Mouse (Mus musculus) heart, embryonic 14.5 days (tissue): ENCODE results near the gene Dazap1. TPM values are rescaled to one million over a fixed set of nuclear protein-coding genes. Genes with fewer than 3 reads are reported as not detected.

Experiments used
- ATAC-seq: fragments of 200-750 bp; cut with Nextera tagmentation; 2 replicates; pipeline ENCODE4 v1.8.0; 2017; ENCODE audit warnings: low read depth, moderate TSS enrichment; ENCODE audit not compliant: insufficient number of reproducible peaks, insufficient read depth, low FRiP score
- H3K27ac ChIP-seq, 2 experiments: fragments of 200-500 bp in 1 of 2; fragments of 300-500 bp in 1 of 2; sonication (generic) in 1 of 2; replicated peaks in 1 of 2; 2 replicates each; pipeline ENCODE4 v1.5.1; 2012 to 2014; ENCODE audit warnings: low read depth in 2 of 2, low read length in 2 of 2, control low read depth in 1 of 2, mild to moderate bottlenecking in 1 of 2, mixed read lengths in 1 of 2; ENCODE audit not compliant: control insufficient read depth in 1 of 2, insufficient read depth in 1 of 2
- H3K27me3 ChIP-seq: fragments of 300-500 bp; sonication (generic); 2 replicates; pipeline ENCODE4 v1.6.1; 2014; ENCODE audit warnings: mild to moderate bottlenecking, low read length, control low read depth; ENCODE audit not compliant: control insufficient read depth, insufficient read depth
- H3K36me3 ChIP-seq: fragments of 300-500 bp; sonication (generic); 2 replicates; pipeline ENCODE4 v1.6.1; 2014; ENCODE audit warnings: mild to moderate bottlenecking, control low read depth, low read length, mixed read lengths; ENCODE audit not compliant: control insufficient read depth, insufficient read depth
- H3K4me1 ChIP-seq, 2 experiments: fragments of 200-500 bp in 1 of 2; fragments of 300-500 bp in 1 of 2; sonication (generic) in 1 of 2; 2 replicates each; pipeline ENCODE4 v1.6.1; 2012 to 2014; ENCODE audit warnings: low read length in 2 of 2, control low read depth in 1 of 2, mixed read lengths in 1 of 2; ENCODE audit not compliant: control insufficient read depth in 2 of 2, insufficient read depth in 2 of 2
- H3K4me2 ChIP-seq: fragments of 300-500 bp; sonication (generic); 2 replicates; pipeline ENCODE4 v1.6.1; 2014; ENCODE audit warnings: mild to moderate bottlenecking, low read length
- H3K4me3 ChIP-seq, 2 experiments: fragments of 200-500 bp in 1 of 2; fragments of 300-500 bp in 1 of 2; sonication (generic) in 1 of 2; 2 replicates each; pipeline ENCODE4 v1.5.1; 2012 to 2014; ENCODE audit warnings: low read length in 2 of 2, mild to moderate bottlenecking in 2 of 2, control low read depth in 1 of 2, low read depth in 1 of 2, moderate library complexity in 1 of 2; ENCODE audit not compliant: control insufficient read depth in 1 of 2, insufficient read depth in 1 of 2
- H3K9ac ChIP-seq: fragments of 300-500 bp; sonication (generic); 2 replicates; pipeline ENCODE4 v1.6.1; 2014; ENCODE audit warnings: mild to moderate bottlenecking, low read length
- H3K9me3 ChIP-seq: fragments of 300-500 bp; sonication (generic); 2 replicates; pipeline ENCODE4 v1.6.1; 2016; ENCODE audit warnings: low read length, control low read depth; ENCODE audit not compliant: control insufficient read depth
- WGBS: fragments of 180-500 bp; shearing (Covaris S2); extraction: QIAGEN DNeasy Blood & Tissue Kit; methylation state at CpG from one replicate; pipeline ENCODE4 v1.1.7; 2014; 5-methylcytosine and 5-hydroxymethylcytosine counted together
- polyA plus RNA-seq: library from polyadenylated mRNA; unstranded; fragments of >200 nt; fragmentation: Nextera tagmentation; extraction: Ambion mirVana; gene quantifications from 2 replicates; pipeline ENCODE4 v1.2.1, GENCODE M21; 2014

The Dazap1 gene
- polyA plus RNA-seq, 1 experiment from 2014 or later: 27.5 TPM

GRCm38 (mm10) chr10:80278390-80278789 lies 17.1 kb downstream of the Dazap1 start:
- H3K9ac ChIP-seq: no peak overlapping the region
- H3K4me2 ChIP-seq: no peak overlapping the region
- WGBS: 95% methylated on average over 9 of the region's 9 CpGs
- H3K4me3 ChIP-seq: no peak overlapping the region
- peaks cover 97% of the 10 kb centered on the region for H3K36me3 ChIP-seq
- H3K4me1 ChIP-seq: peaks cover 15 to 23% of the 10 kb centered on the region in 2 experiments
- no peak for ATAC-seq
- no peak overlapping the region for H3K27ac ChIP-seq
- no peaks in the 10 kb centered on the region for H3K27me3 ChIP-seq
- H3K9me3 ChIP-seq: no peaks in the 10 kb centered on the region

GRCm38 (mm10) chr10:80279273-80279672 lies 18.0 kb downstream of the Dazap1 start:
- WGBS: 92% methylated on average over 12 of the region's 12 CpGs
- no peak overlapping the region for H3K4me3 ChIP-seq
- H3K27me3 ChIP-seq: no peaks in the 10 kb centered on the region
- peaks cover 99% of the 10 kb centered on the region for H3K36me3 ChIP-seq
- H3K9me3 ChIP-seq: no peaks in the 10 kb centered on the region
- H3K27ac ChIP-seq: no peak overlapping the region
- peaks cover 15 to 23% of the 10 kb centered on the region in 2 experiments for H3K4me1 ChIP-seq
- H3K9ac ChIP-seq: no peak overlapping the region
- no peak for ATAC-seq
- H3K4me2 ChIP-seq: no peak overlapping the region

- Histone ChIP-seq H3K4me2 (no peak overlapping the region), H3K27ac (peak overlapping the region; percentile 9 to 71), H3K4me1 (peaks cover 15 to 23% of the 10 kb centered on the region in 2 experiments), H3K9me3 (no peaks in the 10 kb centered on the region), H3K36me3 (peaks cover 99% of the 10 kb centered on the region), H3K27me3 (no peaks in the 10 kb centered on the region), H3K4me3 (no peak overlapping the region), H3K9ac (peak overlapping the region; percentile 36; the same call in 1 of the 2 replicates)
- ATAC-seq: no peak
- WGBS: 48% methylated on average over 7 of the region's 7 CpGs
Measured at GRCm38 (mm10) chr10:80281304-80281703, 20.0 kb downstream of the Dazap1 start.

- H3K4me3 ChIP-seq: no peak overlapping the region
- peak overlapping the region; percentile 36; the same call in 1 of the 2 replicates for H3K9ac ChIP-seq
- no peak for ATAC-seq
- H3K4me2 ChIP-seq: no peak overlapping the region
- peaks cover 100% of the 10 kb centered on the region for H3K36me3 ChIP-seq
- peak overlapping the region; percentile 50 to 71 for H3K27ac ChIP-seq
- H3K27me3 ChIP-seq: no peaks in the 10 kb centered on the region
- WGBS: 65% methylated on average over 8 of the region's 8 CpGs
- H3K4me1 ChIP-seq: peaks cover 15 to 23% of the 10 kb centered on the region in 2 experiments
- no peaks in the 10 kb centered on the region for H3K9me3 ChIP-seq
Measured at GRCm38 (mm10) chr10:80281921-80282371, 20.7 kb downstream of the Dazap1 start.

GRCm38 (mm10) chr10:80282481-80283441 lies 21.5 kb downstream of the Dazap1 start:
- H3K9ac ChIP-seq: 0 out of 2 replicates have a peak overlapping the region, but pooled peaks have one; percentile 8
- ATAC-seq: no peak
- 76% methylated on average over 20 of the region's 20 CpGs for WGBS
- peaks cover 100% of the 10 kb centered on the region for H3K36me3 ChIP-seq
- H3K27me3 ChIP-seq: no peaks in the 10 kb centered on the region
- no peaks in the 10 kb centered on the region for H3K9me3 ChIP-seq
- no peak overlapping the region for H3K4me2 ChIP-seq
- no peak overlapping the region for H3K4me3 ChIP-seq
- H3K4me1 ChIP-seq: peaks cover 15 to 23% of the 10 kb centered on the region in 2 experiments
- peak overlapping the region in 1 of 2 experiments; percentile 71; a peak in 2 of 4 replicates for H3K27ac ChIP-seq

GRCm38 (mm10) chr10:80285222-80286070 lies 24.2 kb downstream of the Dazap1 start:
- 79% methylated on average over 10 of the region's 15 CpGs for WGBS
- Histone ChIP-seq H3K27me3 (no peaks in the 10 kb centered on the region), H3K4me2 (no peak overlapping the region), H3K9me3 (no peaks in the 10 kb centered on the region), H3K4me1 (peaks cover 15 to 23% of the 10 kb centered on the region in 2 experiments), H3K36me3 (peaks cover 86% of the 10 kb centered on the region), H3K27ac (no peak overlapping the region), H3K9ac (no peak overlapping the region), H3K4me3 (no peak overlapping the region)
- no peak for ATAC-seq

- Histone ChIP-seq H3K9ac (no peak overlapping the region), H3K27me3 (no peaks in the 10 kb centered on the region), H3K4me3 (no peak overlapping the region), H3K4me1 (peaks cover under 1% of the 10 kb centered on the region in 2 experiments; a peak in 1 of 4 replicates), H3K9me3 (no peaks in the 10 kb centered on the region), H3K4me2 (no peak overlapping the region), H3K36me3 (peaks cover 61% of the 10 kb centered on the region), H3K27ac (no peak overlapping the region)
- ATAC-seq: no peak
- 92% methylated on average over 12 of the region's 12 CpGs for WGBS
Measured at GRCm38 (mm10) chr10:80288097-80288496, 26.8 kb downstream of the Dazap1 start.
